Mouse (Mus musculus) ES-Bruce4 (cell line): ENCODE results near the gene Akr1b7. TPM values are rescaled to one million over a fixed set of nuclear protein-coding genes. Genes with fewer than 3 reads are reported as not detected.
"Not testable (repeated sequence)": the region's sequence is repeated elsewhere in the genome, so short reads cannot be mapped to it uniquely, and the experiment has no call there.

Experiments
- H3K27ac ChIP-seq: 2 replicates; pipeline ENCODE4 v1.5.1; 2012; ENCODE audit warnings: low read length, inconsistent platforms; ENCODE audit not compliant: insufficient read depth
- H3K27me3 ChIP-seq: 2 replicates; pipeline ENCODE4 v1.6.1; 2012; ENCODE audit warnings: mild to moderate bottlenecking, low read length, inconsistent platforms; ENCODE audit not compliant: control insufficient read depth, poor library complexity, insufficient read depth, severe bottlenecking
- H3K36me3 ChIP-seq: 2 replicates; pipeline ENCODE4 v1.6.1; 2012; ENCODE audit warnings: inconsistent platforms, mild to moderate bottlenecking, low read length, moderate library complexity; ENCODE audit not compliant: control insufficient read depth, poor library complexity, insufficient read depth, severe bottlenecking
- H3K4me1 ChIP-seq: one replicate; pipeline ENCODE4 v1.8.1; 2011; ENCODE audit warnings: low read length; ENCODE audit not compliant: control insufficient read depth, insufficient read depth
- H3K4me3 ChIP-seq: 2 replicates; pipeline ENCODE4 v1.5.1; 2011; ENCODE audit warnings: low read depth, mild to moderate bottlenecking, low read length
- H3K9ac ChIP-seq: 2 replicates; pipeline ENCODE4 v1.6.1; 2012; ENCODE audit warnings: low read depth, mild to moderate bottlenecking, inconsistent platforms; ENCODE audit not compliant: poor library complexity, severe bottlenecking
- H3K9me3 ChIP-seq: replicated peaks from 2 replicates; pipeline ENCODE4 v1.6.1; 2012; ENCODE audit warnings: mild to moderate bottlenecking, low read length, inconsistent platforms; ENCODE audit not compliant: control insufficient read depth, poor library complexity, insufficient read depth, severe bottlenecking
- CTCF ChIP-seq: IDR thresholded peaks from one replicate; pipeline ENCODE4 v1.8.1; 2011; ENCODE audit warnings: low read depth, low read length
- EP300 ChIP-seq: IDR thresholded peaks from 2 replicates; pipeline ENCODE4 v1.6.1; 2011; ENCODE audit warnings: low read depth, low read length; ENCODE audit not compliant: insufficient read depth
- POLR2A ChIP-seq: IDR thresholded peaks from one replicate; pipeline ENCODE4 v1.8.1; 2011; ENCODE audit warnings: low read length; ENCODE audit not compliant: insufficient read depth
- polyA plus RNA-seq: library from polyadenylated mRNA; stranded (reverse); fragments of >200 nt; gene quantifications from 2 replicates; pipeline ENCODE4 v1.2.4, GENCODE M21; 2011; ENCODE audit warnings: low read depth; ENCODE audit not compliant: missing spikeins, insufficient read depth, insufficient read length

Akr1b7 gene
- polyA plus RNA-seq, 1 experiment, result 0.48 TPM

DNA sequence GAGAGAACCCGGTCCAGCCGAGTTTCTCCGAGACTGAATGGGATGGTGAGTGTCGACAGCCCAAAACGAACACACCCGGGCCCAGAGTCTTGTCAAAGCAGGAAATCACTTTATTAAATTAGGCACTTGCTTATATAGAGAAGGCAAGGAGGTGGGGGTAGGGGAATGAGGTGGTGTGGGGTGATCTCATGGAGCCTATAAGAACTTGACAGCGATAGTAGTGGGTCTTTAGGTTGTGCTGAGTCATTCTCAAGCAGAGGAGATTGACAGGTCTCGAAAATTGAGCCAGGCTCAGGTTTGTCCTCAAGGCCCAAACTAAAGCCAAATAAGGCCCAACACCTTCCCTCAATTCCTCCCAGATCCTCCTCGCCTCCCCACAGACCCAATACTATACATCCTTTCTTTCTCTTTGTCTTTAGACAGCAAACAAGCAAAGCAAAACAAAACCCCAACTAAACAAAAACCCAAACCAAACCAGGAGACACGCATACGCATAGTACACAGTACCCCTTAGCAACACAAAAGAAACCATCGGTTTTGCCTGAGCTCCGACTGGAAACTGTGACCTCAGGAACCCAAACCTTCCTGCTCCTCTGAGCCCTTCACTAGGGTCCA, 12.4 kb upstream of the Akr1b7 start:
- 0 out of 2 replicates have a peak overlapping the region, but pooled peaks have one; percentile 14 for H3K9ac ChIP-seq
- no peaks in the 10 kb centered on the region for H3K27me3 ChIP-seq
- H3K27ac ChIP-seq, result peak overlapping the region; percentile 78
- H3K36me3 ChIP-seq, result no peaks in the 10 kb centered on the region; the same call in 1 of the 2 replicates
- H3K4me1 ChIP-seq, result peaks cover 3% of the 10 kb centered on the region
- TF ChIP-seq CTCF (no peak), POLR2A (no peak), EP300 (no peak)
- H3K4me3 ChIP-seq, result no peak overlapping the region
- no peaks in the 10 kb centered on the region for H3K9me3 ChIP-seq

DNA sequence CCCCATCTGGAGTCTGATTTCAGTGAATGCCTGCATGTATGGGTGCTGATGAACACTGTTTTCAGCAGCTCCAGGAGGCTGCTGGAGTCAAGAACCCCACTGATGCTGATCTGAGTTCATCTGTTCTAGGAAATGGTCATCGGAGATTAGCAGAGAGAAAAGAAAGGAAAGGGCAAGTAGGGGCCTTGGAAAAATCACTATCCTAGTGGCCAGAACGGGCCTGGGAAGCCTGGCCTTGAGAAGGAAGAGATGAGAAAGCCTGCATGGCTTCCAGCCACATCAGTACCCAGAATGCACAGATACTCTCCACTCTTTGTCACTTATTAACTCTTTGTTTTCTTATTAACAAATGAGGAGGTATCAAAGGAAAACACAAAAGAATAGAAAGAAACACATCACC, 11.4 kb upstream of the Akr1b7 start:
- Histone ChIP-seq H3K27me3 (no peaks in the 10 kb centered on the region), H3K9ac (no peak overlapping the region), H3K27ac (0 out of 2 replicates have a peak overlapping the region, but pooled peaks have one; percentile 78), H3K4me3 (no peak overlapping the region), H3K9me3 (no peaks in the 10 kb centered on the region; the same call in 1 of the 2 replicates), H3K36me3 (no peaks in the 10 kb centered on the region; the same call in 1 of the 2 replicates), H3K4me1 (peaks cover 3% of the 10 kb centered on the region)
- TF ChIP-seq CTCF (no peak), POLR2A (no peak), EP300 (no peak)

DNA sequence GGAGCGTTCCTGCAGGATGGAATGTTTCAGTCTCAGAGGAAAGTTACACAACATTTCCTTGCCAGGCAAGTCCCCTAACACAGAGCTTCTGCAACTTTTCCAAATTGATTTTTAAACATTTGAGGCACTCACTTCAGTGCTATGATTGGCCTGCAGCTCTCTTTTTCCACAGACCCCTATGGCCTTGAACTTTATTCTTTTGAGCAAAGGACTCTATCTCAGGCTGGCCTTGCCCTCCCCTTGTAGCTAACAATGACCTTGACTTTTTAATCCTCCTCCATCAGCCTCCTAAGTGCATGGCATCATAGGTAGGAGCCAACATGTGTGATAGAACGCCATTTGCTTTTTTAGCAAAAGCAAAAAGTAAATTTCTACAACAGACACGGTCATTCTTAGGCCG, 5.4 kb upstream of the Akr1b7 start:
- Histone ChIP-seq H3K4me3 (no peak overlapping the region), H3K27ac (no peak overlapping the region), H3K4me1 (no peaks in the 10 kb centered on the region), H3K27me3 (no peaks in the 10 kb centered on the region), H3K9ac (no peak overlapping the region), H3K9me3 (no peaks in the 10 kb centered on the region; the same call in 1 of the 2 replicates), H3K36me3 (no peaks in the 10 kb centered on the region)
- no peak for TF ChIP-seq EP300

DNA sequence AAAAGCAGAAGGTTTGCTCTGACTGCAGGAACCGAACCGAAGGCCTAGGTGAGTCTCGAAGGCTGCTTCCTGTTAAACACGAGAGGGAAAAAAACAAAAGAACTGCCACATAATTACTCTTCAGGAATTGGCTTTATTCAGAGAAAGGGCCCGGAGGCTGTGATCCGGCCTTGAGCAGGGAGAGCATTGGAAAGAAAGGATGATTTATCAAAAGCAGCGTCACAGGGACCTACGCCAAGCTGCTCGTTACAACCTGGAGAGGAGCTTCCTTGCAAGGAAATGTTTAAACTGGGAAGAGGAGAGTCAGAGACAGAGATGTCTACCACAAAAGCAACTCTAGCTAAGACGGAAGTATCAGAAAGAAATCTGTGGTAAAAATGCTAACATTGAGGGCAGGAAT, 4.7 kb upstream of the Akr1b7 start:
- H3K4me1 ChIP-seq, result no peaks in the 10 kb centered on the region
- no peaks in the 10 kb centered on the region; the same call in 1 of the 2 replicates for H3K9me3 ChIP-seq
- no peaks in the 10 kb centered on the region for H3K36me3 ChIP-seq
- H3K27me3 ChIP-seq, result no peaks in the 10 kb centered on the region
- TF ChIP-seq POLR2A, result no peak
- no peak overlapping the region for H3K4me3 ChIP-seq
- no peak overlapping the region for H3K27ac ChIP-seq
- no peak overlapping the region for H3K9ac ChIP-seq

DNA sequence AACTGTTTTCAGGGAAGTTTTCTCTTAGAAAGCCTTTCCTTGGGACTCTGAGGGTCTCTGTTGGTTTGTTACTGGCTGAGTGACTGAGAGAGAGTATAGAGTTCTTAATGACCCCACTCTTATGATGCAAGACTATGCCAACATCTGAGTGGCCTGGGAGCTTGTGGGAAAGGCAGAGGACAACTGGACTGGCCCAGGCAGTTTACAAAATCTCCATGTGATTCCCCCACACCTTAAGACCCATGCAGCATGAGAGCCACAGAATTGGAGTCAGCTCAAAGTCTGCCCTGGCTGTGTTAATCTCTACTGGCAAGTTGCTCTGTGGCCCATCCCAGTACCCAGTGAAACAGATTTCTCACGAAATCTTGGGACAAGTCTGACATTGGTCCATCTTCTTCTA, 554 bp downstream of the Akr1b7 start:
- TF ChIP-seq CTCF (no peak), EP300 (no peak), POLR2A (no peak)
- Histone ChIP-seq H3K9me3 (no peaks in the 10 kb centered on the region), H3K9ac (no peak overlapping the region), H3K4me3 (no peak overlapping the region), H3K4me1 (no peaks in the 10 kb centered on the region), H3K36me3 (no peaks in the 10 kb centered on the region), H3K27me3 (no peaks in the 10 kb centered on the region), H3K27ac (no peak overlapping the region)

DNA sequence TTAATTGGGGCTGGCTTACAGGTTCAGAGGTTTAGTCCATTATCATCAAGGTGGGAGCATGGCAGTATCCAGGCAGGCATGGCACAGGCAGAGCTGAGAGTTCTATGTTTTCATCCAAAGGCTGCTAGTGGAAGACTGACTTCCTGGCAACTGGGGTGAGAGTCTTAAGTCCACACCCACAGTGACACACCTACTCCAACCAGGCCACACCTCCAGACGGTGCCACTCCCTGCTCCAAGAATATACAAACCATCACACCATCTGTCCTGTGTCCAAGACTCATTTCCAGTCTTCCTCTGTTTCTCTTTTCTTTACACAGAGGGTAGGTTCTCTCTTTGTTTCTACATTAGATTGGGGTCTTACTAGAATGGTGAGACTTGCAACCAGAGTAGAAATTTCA, 1.3 kb downstream of the Akr1b7 start:
- not testable (repeated sequence) for H3K9ac ChIP-seq, H3K27me3 ChIP-seq, H3K9me3 ChIP-seq, H3K4me1 ChIP-seq, H3K36me3 ChIP-seq, H3K4me3 ChIP-seq, H3K27ac ChIP-seq
